Mouse (Mus musculus): Measurements from ENCODE around the gene Dmac1. TPM values are rescaled to one million over a fixed set of nuclear protein-coding genes. Genes with fewer than 3 reads are reported as not detected.

The Dmac1 gene
- 126 TPM in 2 replicates for polyA plus RNA-seq (2015; fragmentation: Nextera tagmentation; extraction: Ambion mirVana)

GRCm38 (mm10) chr4:75278197-75279175, at the start of gene Dmac1:
Gene Dmac1, minus strand, starts transcription at chr4:75278305.
- no peaks in the 10 kb centered on the region for H3K9me3 ChIP-seq
- peak within 1 kb of the TSS; percentile 57 for H3K4me2 ChIP-seq
- peaks cover 11% of the 10 kb centered on the region for H3K36me3 ChIP-seq
- H3K4me1 ChIP-seq: no peaks in the 10 kb centered on the region; the same call in 1 of the 2 replicates
- H3K9ac ChIP-seq: peak within 1 kb of the TSS; percentile 81
- peak within 1 kb of the TSS; percentile 90 for H3K4me3 ChIP-seq
- ATAC-seq (ENCODE audit: borderline replicate concordance, extremely low read depth, low FRiP score, low TSS enrichment): peak; percentile 96
- 16% methylated on average over 23 of the region's 23 CpGs for WGBS
- H3K27ac ChIP-seq: no peak within 1 kb of the TSS
- no peaks in the 10 kb centered on the region for H3K27me3 ChIP-seq

GRCm38 (mm10) chr4:75315431-75315830, 37.3 kb upstream of the Dmac1 start:
- no peaks in the 10 kb centered on the region for H3K4me1 ChIP-seq
- H3K27ac ChIP-seq: no peak overlapping the region
- H3K4me2 ChIP-seq: no peak overlapping the region
- no peak overlapping the region for H3K9ac ChIP-seq
- H3K27me3 ChIP-seq: no peaks in the 10 kb centered on the region
- H3K36me3 ChIP-seq: no peaks in the 10 kb centered on the region
- H3K4me3 ChIP-seq: no peak overlapping the region
- 42% methylated on average over 1 of the region's 1 CpGs for WGBS
- H3K9me3 ChIP-seq: no peaks in the 10 kb centered on the region
- no peak for ATAC-seq (ENCODE audit: borderline replicate concordance, extremely low read depth, low FRiP score, low TSS enrichment)

DNA sequence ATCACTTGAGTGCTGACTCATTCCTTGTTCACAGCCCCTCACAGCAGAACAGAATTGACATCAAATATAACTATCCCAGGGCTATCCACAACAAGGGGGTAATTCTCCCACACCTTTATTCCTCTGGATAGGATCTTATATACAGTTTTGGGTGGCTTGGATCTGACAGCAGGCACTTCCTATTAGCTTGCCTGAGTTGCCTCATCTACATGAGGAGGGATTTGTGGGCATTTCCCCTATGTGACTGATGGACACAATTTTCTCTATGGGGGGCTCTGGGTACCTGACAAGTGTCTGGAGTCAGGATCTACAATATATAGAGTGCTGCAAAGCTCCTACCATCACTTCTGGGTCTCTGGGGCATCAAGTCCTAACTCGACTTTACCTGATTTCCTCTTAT, 36.9 kb upstream of the Dmac1 start:
- no peaks in the 10 kb centered on the region for H3K4me1 ChIP-seq
- no peak for ATAC-seq (ENCODE audit: borderline replicate concordance, extremely low read depth, low FRiP score, low TSS enrichment)
- no peaks in the 10 kb centered on the region for H3K27me3 ChIP-seq
- H3K9ac ChIP-seq: no peak overlapping the region
- 69% methylated on average over 1 of the region's 1 CpGs for WGBS
- H3K27ac ChIP-seq: no peak overlapping the region
- no peak overlapping the region for H3K4me3 ChIP-seq
- no peaks in the 10 kb centered on the region for H3K36me3 ChIP-seq
- no peak overlapping the region for H3K4me2 ChIP-seq
- no peaks in the 10 kb centered on the region for H3K9me3 ChIP-seq

GRCm38 (mm10) chr4:75311918-75312317, 33.8 kb upstream of the Dmac1 start:
- ATAC-seq (ENCODE audit: borderline replicate concordance, extremely low read depth, low FRiP score, low TSS enrichment): no peak

DNA sequence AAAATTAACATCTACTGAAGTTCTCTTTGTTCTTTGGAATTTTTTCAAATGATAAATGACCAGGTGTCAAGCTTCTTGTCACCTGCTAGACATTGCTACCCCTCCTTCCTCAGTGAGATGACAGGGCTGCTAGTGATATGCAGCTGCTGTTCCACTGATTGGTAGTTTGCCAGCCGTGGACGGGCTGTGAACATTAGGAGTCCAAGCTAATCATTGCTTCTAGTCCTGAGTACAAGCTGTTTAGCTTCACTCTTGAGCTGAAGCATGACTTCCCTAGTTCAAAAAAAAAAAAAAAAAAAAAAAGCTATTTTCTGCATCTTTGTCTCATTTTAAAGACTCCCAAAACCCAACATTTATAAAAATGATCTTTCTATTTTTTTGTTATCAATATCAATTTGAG, 33.2 kb upstream of the Dmac1 start:
- ATAC-seq (ENCODE audit: borderline replicate concordance, extremely low read depth, low FRiP score, low TSS enrichment): peak; percentile 64; the same call in 1 of the 2 replicates
- 27% methylated on average over 2 of the region's 2 CpGs for WGBS
- H3K36me3 ChIP-seq: no peaks in the 10 kb centered on the region
- H3K27ac ChIP-seq: no peak overlapping the region
- no peaks in the 10 kb centered on the region for H3K9me3 ChIP-seq
- H3K27me3 ChIP-seq: no peaks in the 10 kb centered on the region
- H3K4me3 ChIP-seq: no peak overlapping the region
- no peaks in the 10 kb centered on the region for H3K4me1 ChIP-seq
- no peak overlapping the region for H3K9ac ChIP-seq
- H3K4me2 ChIP-seq: no peak overlapping the region

More at GRCm38 (mm10) chr4:75311918-75312317, 33.8 kb upstream of the Dmac1 start:
- Histone ChIP-seq H3K9me3 (no peaks in the 10 kb centered on the region), H3K4me1 (no peaks in the 10 kb centered on the region), H3K27me3 (no peaks in the 10 kb centered on the region), H3K4me2 (no peak overlapping the region), H3K36me3 (no peaks in the 10 kb centered on the region), H3K27ac (0 out of 2 replicates have a peak overlapping the region, but pooled peaks have one; percentile 15), H3K9ac (no peak overlapping the region), H3K4me3 (no peak overlapping the region)
- WGBS: 77% methylated on average over 2 of the region's 2 CpGs

- no peaks in the 10 kb centered on the region for H3K9me3 ChIP-seq
- ATAC-seq (ENCODE audit: borderline replicate concordance, extremely low read depth, low FRiP score, low TSS enrichment): no peak
- no peaks in the 10 kb centered on the region for H3K27me3 ChIP-seq
- H3K4me2 ChIP-seq: no peak overlapping the region
- no peak overlapping the region for H3K9ac ChIP-seq
- no peaks in the 10 kb centered on the region for H3K4me1 ChIP-seq
- H3K4me3 ChIP-seq: no peak overlapping the region
- no peaks in the 10 kb centered on the region for H3K36me3 ChIP-seq
- 69% methylated on average over 1 of the region's 1 CpGs for WGBS
- H3K27ac ChIP-seq: no peak overlapping the region
Measured at GRCm38 (mm10) chr4:75300205-75300972, 22.3 kb upstream of the Dmac1 start.

GRCm38 (mm10) chr4:75292315-75292714, 14.2 kb upstream of the Dmac1 start:
- ATAC-seq (ENCODE audit: borderline replicate concordance, extremely low read depth, low FRiP score, low TSS enrichment): no peak
- no peaks in the 10 kb centered on the region for H3K4me1 ChIP-seq
- H3K9ac ChIP-seq: no peak overlapping the region
- H3K4me2 ChIP-seq: no peak overlapping the region
- H3K27me3 ChIP-seq: no peaks in the 10 kb centered on the region
- no peaks in the 10 kb centered on the region for H3K9me3 ChIP-seq
- H3K4me3 ChIP-seq: no peak overlapping the region
- H3K27ac ChIP-seq: no peak overlapping the region
- no peaks in the 10 kb centered on the region for H3K36me3 ChIP-seq
- WGBS: 48% methylated on average over 4 of the region's 4 CpGs

- Histone ChIP-seq H3K27ac (no peak overlapping the region), H3K27me3 (no peaks in the 10 kb centered on the region), H3K9ac (no peak overlapping the region), H3K9me3 (no peaks in the 10 kb centered on the region), H3K36me3 (no peaks in the 10 kb centered on the region), H3K4me2 (no peak overlapping the region), H3K4me1 (no peaks in the 10 kb centered on the region), H3K4me3 (no peak overlapping the region)
- no peak for ATAC-seq (ENCODE audit: borderline replicate concordance, extremely low read depth, low FRiP score, low TSS enrichment)
- 66% methylated on average over 4 of the region's 4 CpGs for WGBS
Measured at GRCm38 (mm10) chr4:75291142-75291541, 13.0 kb upstream of the Dmac1 start.

DNA sequence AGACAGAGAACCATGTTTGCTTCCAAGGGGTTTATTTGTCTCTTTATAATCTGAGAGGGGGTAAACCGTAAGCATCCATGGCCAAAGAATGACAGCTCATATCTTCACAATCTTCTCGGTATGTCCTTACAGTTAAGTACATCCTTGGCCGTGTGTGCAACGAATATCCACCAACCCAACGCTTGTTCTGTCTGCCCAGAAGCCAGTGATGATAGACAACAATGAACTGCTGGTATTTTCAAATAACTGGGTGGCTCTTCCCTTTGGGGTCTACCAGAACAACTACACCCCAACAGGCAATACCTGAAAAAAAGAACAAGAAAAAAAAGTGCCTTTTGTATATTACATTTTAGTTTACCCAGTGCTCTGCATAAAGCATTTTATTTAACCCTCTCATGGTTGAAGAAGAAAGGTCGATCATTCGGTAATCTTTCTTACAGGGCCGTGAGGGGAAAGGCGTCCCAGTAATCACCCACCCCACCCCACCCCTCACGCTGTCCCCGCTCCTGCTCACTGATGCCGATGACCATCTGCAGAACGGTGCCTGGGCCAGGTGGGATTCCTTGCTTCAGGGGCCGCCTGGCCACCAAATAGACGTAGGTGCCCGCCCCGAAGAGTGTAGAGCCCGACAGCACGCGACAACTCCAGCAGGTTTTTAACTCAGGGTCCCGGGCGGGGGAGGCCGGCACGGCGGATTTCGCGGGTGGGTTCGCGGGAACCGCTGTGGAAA, 473 bp downstream of the Dmac1 start:
- Histone ChIP-seq H3K4me1 (no peaks in the 10 kb centered on the region; the same call in 1 of the 2 replicates), H3K36me3 (peaks cover 15% of the 10 kb centered on the region), H3K9ac (peak overlapping the region; percentile 81), H3K4me3 (peak overlapping the region; percentile 90), H3K9me3 (no peaks in the 10 kb centered on the region), H3K27me3 (no peaks in the 10 kb centered on the region), H3K4me2 (peak overlapping the region; percentile 57), H3K27ac (no peak overlapping the region)
- ATAC-seq (ENCODE audit: borderline replicate concordance, extremely low read depth, low FRiP score, low TSS enrichment): peak; percentile 88
- 4% methylated on average over 30 of the region's 30 CpGs for WGBS

DNA sequence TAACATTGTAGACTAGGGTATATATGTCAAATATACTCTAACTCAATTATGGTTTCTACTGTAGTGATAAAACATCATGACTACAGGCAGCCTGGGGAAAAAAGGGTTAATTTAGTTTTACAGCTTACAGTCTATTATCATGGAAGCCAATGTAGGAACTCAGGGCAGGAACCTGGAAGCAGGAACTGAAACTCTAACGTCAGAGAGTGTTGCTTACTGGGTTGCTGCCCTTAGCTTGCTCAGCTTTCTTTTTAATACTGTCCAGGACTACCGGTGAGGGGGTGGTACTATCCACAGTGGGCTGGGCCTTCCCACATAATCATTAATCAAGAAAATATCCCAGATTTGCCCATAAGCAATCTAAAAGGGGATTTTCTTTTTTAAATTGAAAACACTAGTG, 2.4 kb downstream of the Dmac1 start:
- Histone ChIP-seq H3K9ac (no peak overlapping the region), H3K4me1 (no peaks in the 10 kb centered on the region; the same call in 1 of the 2 replicates), H3K4me3 (no peak overlapping the region), H3K27me3 (no peaks in the 10 kb centered on the region), H3K9me3 (no peaks in the 10 kb centered on the region), H3K36me3 (peaks cover 20% of the 10 kb centered on the region), H3K4me2 (no peak overlapping the region), H3K27ac (no peak overlapping the region)
- no peak for ATAC-seq (ENCODE audit: borderline replicate concordance, extremely low read depth, low FRiP score, low TSS enrichment)
- WGBS: 81% methylated on average over 2 of the region's 2 CpGs

- H3K27me3 ChIP-seq: no peaks in the 10 kb centered on the region
- H3K4me2 ChIP-seq: no peak overlapping the region
- no peak for ATAC-seq (ENCODE audit: borderline replicate concordance, extremely low read depth, low FRiP score, low TSS enrichment)
- H3K9me3 ChIP-seq: no peaks in the 10 kb centered on the region
- no peaks in the 10 kb centered on the region for H3K4me1 ChIP-seq
- peaks cover 6% of the 10 kb centered on the region; the same call in 1 of the 2 replicates for H3K36me3 ChIP-seq
- no peak overlapping the region for H3K9ac ChIP-seq
- 72% methylated on average over 2 of the region's 2 CpGs for WGBS
- H3K4me3 ChIP-seq: no peak overlapping the region
- no peak overlapping the region for H3K27ac ChIP-seq
Measured at GRCm38 (mm10) chr4:75267866-75268265, 10.2 kb downstream of the Dmac1 start.
